Mouse (Mus musculus): ENCODE measurements around the gene Hsd3b4.
"Not testable (repeated sequence)": the region's sequence is repeated elsewhere in the genome, so short reads cannot be mapped to it uniquely, and the experiment has no call there.

Gene Hsd3b4

DNA sequence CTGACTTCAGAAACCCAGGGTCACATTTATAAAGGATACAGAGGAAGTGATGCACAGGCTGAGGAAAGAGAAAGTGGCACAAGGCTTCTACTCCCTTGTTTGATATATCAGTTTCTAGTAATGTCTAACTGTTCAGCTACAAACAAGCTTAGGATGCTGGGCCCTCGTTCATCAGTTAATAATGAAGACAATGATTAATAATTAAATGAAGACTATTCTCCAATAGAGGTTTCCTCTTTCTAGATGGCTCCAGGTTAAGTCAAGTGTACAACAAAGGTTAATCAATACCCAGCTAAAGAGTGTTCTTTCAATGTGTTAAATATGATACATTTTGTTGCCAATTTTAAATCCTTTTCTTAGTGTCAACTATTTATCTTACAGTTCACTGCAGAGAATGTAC lies at the start of gene Hsd3b4:
Gene Hsd3b4, minus strand, starts transcription at position 101 of the 400 bp plus-strand sequence.
- DNase-seq (ENCODE audit: low spot score in 2 of 2) = not testable (repeated sequence)

DNA sequence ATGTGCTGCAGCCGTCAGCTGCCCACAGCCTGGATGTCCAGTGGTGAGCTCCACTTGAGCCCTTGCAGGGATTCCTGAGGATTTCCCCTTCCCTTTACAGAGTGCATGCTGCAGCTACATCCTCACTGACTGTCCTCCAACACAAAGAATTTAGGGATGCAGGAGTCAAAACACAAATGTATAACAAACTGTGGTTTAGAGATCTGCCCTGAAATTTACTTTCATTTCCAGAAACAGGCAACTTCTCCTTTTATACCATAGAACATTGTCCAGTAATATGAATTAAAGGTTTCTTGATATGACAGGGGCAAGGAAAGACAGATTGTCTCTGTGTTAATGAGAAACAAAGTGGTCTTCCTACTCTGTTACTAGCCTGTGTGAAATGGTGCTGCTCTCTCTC lies 40.5 kb upstream of the Hsd3b4 start:
- not testable (repeated sequence) for DNase-seq (ENCODE audit: low spot score in 2 of 2)

DNA sequence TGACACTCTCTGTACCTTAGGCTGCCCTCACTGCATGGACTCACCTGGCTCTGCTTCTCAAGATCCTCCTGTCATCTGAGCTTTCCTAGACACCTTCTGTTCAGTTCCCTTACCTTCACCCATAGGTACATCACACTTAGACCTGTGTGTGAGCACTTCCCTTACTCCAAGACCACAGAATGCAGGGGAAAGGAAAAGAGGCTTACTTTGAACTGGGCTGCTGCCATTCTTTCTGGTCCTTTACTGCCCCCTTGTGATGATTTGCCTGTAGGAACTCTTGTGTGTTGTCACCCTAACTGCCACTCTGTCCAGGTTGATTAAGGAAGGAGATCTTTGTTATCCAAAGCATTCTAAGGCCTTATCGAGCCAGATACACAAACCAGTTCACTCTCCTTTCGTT lies 39.9 kb upstream of the Hsd3b4 start:
- not testable (repeated sequence) for DNase-seq (ENCODE audit: low spot score in 2 of 2)

DNA sequence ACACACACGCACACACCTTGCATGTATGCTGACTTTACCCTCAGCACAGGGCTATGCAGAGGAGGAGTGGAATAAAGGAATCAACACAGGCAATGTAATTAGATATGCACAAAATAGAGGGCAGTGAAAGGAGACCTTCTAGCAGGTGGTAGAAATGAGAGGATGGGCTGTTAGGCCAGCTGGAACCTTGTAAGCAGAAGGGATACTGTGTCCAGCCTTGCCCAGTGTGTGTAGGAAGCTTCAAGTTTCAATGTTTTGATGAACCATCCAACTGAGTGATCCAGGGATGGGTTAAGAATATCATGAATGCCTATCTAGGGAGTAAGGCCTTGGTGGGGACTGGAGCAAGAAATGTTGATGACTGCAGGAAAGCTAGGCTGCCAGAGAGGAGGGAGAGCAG lies 38.2 kb upstream of the Hsd3b4 start:
- not testable (repeated sequence) for DNase-seq (ENCODE audit: low spot score in 2 of 2)

DNA sequence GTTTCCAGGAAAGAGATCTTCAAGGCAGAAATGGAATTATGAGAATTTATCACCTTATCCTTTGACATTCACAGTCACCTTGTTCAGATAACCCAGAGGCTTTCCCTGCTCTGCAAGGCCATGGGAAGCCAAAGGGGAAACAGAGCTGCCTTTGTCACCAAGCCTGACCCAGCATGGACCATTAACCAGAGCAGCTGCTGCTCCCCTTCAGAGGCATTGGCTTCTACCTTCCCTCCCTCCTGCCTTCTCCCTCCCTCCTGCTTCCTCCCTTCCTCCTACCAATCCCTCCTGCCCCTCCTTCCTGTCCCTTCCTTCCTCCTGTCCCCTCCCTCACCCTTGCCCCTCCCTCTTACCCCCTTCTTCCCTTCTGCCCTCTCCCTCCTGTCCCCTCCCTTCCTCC lies 37.3 kb upstream of the Hsd3b4 start:
- DNase-seq (ENCODE audit: low spot score in 2 of 2) = not testable (repeated sequence)

DNA sequence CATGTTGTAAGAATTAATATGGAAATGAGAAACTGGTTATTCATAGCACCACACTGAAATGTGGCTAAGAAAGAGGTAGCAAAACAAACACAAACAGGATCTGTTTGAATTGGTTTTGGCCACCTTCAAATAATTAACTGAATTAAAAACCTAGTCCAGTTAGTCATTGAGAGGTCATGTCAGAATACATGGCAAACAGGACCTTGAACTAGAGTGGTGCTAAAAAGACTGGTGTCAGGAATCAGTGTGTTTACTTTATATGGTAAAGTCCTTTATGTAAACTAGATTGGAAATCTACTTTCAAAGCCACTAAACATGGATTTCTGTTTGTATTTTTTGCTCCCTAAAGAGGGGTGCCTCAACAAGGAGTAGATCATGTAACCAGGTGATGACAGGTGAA lies 14.7 kb upstream of the Hsd3b4 start:
- not testable (repeated sequence) for DNase-seq (ENCODE audit: low spot score in 2 of 2)

DNA sequence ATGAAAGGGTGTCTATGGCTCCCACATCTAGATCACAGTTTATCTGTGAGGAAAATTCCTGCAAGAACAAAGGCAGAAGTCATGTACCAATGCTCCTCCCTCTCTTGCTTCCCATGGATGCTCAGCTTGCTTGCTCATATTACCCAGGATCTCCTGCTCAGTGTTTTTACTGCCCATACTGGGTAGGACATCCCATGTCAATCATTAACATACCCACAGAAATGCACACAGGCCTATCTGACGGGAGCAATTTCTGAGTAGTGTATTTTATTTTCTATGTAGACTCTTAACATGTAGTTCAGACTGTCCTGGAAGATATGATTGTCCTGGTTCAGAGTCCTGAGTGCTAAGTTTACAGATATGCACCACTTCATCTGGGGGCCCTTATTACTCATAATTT lies 14.2 kb upstream of the Hsd3b4 start:
- DNase-seq (ENCODE audit: low spot score in 2 of 2) = not testable (repeated sequence)

DNA sequence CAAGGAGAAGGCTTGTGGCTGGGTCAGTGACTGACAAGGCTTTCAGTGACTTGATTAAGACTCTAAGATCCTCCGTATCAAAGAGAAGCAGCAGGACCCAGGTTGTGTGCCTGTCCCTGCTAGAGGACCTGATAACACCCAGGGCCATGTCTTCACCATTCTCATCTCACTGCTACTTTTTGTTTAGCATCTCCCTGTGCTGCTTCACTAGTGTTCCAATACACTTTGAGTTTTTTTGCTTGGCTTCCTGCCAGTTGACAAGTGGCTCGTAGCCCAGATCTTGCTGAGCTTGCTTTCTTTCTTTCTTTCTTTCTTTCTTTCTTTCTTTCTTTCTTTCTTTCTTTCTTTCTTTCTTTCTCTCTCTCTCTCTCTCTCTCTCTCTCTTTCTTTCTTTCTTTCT lies 12.5 kb upstream of the Hsd3b4 start:
- DNase-seq (ENCODE audit: low spot score in 2 of 2) = not testable (repeated sequence)

DNA sequence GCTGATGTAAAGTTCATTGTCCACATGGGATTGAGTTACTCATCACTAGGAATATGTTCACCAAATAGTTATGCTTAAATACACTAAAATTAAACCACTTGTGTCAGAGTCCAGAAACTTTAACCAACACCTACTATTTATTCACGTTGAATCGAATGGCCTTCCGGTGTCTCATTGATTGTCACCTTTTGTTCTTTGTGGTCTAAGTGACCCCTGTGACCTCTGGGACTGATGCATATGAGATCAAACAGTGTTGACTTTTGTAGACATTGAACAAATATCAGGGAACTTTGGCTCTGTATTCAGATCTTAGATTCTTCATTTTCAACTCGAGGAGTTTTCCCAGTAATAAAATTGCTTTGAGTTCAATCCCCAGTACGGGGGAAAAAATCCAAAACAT lies 3.1 kb downstream of the Hsd3b4 start:
- DNase-seq (ENCODE audit: low spot score in 2 of 2) = not testable (repeated sequence)

DNA sequence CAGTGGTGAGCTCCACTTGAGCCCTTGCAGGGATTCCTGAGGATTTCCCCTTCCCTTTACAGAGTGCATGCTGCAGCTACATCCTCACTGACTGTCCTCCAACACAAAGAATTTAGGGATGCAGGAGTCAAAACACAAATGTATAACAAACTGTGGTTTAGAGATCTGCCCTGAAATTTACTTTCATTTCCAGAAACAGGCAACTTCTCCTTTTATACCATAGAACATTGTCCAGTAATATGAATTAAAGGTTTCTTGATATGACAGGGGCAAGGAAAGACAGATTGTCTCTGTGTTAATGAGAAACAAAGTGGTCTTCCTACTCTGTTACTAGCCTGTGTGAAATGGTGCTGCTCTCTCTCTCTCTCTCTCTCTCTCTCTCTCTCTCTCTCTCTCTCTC lies 12.9 kb downstream of the Hsd3b4 start:
- DNase-seq (ENCODE audit: low spot score in 2 of 2) = not testable (repeated sequence)

DNA sequence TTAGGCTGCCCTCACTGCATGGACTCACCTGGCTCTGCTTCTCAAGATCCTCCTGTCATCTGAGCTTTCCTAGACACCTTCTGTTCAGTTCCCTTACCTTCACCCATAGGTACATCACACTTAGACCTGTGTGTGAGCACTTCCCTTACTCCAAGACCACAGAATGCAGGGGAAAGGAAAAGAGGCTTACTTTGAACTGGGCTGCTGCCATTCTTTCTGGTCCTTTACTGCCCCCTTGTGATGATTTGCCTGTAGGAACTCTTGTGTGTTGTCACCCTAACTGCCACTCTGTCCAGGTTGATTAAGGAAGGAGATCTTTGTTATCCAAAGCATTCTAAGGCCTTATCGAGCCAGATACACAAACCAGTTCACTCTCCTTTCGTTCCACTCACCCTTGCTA lies 13.6 kb downstream of the Hsd3b4 start:
- not testable (repeated sequence) for DNase-seq (ENCODE audit: low spot score in 2 of 2)

DNA sequence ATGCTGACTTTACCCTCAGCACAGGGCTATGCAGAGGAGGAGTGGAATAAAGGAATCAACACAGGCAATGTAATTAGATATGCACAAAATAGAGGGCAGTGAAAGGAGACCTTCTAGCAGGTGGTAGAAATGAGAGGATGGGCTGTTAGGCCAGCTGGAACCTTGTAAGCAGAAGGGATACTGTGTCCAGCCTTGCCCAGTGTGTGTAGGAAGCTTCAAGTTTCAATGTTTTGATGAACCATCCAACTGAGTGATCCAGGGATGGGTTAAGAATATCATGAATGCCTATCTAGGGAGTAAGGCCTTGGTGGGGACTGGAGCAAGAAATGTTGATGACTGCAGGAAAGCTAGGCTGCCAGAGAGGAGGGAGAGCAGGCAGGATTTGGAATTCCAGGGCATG lies 15.3 kb downstream of the Hsd3b4 start:
- not testable (repeated sequence) for DNase-seq (ENCODE audit: low spot score in 2 of 2)

DNA sequence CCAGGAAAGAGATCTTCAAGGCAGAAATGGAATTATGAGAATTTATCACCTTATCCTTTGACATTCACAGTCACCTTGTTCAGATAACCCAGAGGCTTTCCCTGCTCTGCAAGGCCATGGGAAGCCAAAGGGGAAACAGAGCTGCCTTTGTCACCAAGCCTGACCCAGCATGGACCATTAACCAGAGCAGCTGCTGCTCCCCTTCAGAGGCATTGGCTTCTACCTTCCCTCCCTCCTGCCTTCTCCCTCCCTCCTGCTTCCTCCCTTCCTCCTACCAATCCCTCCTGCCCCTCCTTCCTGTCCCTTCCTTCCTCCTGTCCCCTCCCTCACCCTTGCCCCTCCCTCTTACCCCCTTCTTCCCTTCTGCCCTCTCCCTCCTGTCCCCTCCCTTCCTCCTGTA lies 16.1 kb downstream of the Hsd3b4 start:
- not testable (repeated sequence) for DNase-seq (ENCODE audit: low spot score in 2 of 2)

DNA sequence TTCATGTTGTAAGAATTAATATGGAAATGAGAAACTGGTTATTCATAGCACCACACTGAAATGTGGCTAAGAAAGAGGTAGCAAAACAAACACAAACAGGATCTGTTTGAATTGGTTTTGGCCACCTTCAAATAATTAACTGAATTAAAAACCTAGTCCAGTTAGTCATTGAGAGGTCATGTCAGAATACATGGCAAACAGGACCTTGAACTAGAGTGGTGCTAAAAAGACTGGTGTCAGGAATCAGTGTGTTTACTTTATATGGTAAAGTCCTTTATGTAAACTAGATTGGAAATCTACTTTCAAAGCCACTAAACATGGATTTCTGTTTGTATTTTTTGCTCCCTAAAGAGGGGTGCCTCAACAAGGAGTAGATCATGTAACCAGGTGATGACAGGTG lies 38.8 kb downstream of the Hsd3b4 start:
- DNase-seq (ENCODE audit: low spot score in 2 of 2) = not testable (repeated sequence)

DNA sequence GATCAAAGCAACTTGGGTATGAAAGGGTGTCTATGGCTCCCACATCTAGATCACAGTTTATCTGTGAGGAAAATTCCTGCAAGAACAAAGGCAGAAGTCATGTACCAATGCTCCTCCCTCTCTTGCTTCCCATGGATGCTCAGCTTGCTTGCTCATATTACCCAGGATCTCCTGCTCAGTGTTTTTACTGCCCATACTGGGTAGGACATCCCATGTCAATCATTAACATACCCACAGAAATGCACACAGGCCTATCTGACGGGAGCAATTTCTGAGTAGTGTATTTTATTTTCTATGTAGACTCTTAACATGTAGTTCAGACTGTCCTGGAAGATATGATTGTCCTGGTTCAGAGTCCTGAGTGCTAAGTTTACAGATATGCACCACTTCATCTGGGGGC lies 39.3 kb downstream of the Hsd3b4 start:
- not testable (repeated sequence) for DNase-seq (ENCODE audit: low spot score in 2 of 2)

DNA sequence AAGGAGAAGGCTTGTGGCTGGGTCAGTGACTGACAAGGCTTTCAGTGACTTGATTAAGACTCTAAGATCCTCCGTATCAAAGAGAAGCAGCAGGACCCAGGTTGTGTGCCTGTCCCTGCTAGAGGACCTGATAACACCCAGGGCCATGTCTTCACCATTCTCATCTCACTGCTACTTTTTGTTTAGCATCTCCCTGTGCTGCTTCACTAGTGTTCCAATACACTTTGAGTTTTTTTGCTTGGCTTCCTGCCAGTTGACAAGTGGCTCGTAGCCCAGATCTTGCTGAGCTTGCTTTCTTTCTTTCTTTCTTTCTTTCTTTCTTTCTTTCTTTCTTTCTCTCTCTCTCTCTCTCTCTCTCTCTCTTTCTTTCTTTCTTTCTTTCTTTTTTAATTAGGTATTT lies 41.0 kb downstream of the Hsd3b4 start:
- not testable (repeated sequence) for DNase-seq (ENCODE audit: low spot score in 2 of 2)

DNA sequence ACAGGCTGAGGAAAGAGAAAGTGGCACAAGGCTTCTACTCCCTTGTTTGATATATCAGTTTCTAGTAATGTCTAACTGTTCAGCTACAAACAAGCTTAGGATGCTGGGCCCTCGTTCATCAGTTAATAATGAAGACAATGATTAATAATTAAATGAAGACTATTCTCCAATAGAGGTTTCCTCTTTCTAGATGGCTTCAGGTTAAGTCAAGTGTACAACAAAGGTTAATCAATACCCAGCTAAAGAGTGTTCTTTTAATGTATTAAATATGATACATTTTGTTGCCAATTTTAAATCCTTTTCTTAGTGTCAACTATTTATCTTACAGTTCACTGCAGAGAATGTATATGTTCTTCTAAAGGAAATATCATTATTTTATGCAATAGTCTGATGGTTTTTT lies 53.3 kb downstream of the Hsd3b4 start, which contains the start of gene Gm4450:
Gene Gm4450, minus strand, starts transcription at position 101 of the 400 bp plus-strand sequence.
- not testable (repeated sequence) for DNase-seq (ENCODE audit: low spot score in 2 of 2)

DNA sequence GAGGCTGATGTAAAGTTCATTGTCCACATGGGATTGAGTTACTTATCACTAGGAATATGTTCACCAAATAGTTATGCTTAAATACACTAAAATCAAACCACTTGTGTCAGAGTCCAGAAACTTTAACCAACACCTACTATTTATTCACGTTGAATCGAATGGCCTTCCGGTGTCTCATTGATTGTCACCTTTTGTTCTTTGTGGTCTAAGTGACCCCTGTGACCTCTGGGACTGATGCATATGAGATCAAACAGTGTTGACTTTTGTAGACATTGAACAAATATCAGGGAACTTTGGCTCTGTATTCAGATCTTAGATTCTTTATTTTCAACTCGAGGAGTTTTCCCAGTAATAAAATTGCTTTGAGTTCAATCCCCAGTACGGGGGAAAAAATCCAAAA lies 56.5 kb downstream of the Hsd3b4 start:
- not testable (repeated sequence) for DNase-seq (ENCODE audit: low spot score in 2 of 2)
